Comparison of ENCODE assay signal across 24 mouse cellular contexts in genomic region chr9:102926137-102926536, GRCm38 (mm10).
DNase-seq lines count a peak whose midpoint lies in the region; ATAC-seq lines count a peak whose summit lies in the region.
"Had no signal": no experiment of that assay in that cellular context is flagged by ENCODE, and none has a peak within 500 bp of the region (broad histone marks: within the 10 kb centered on the region; RNA-seq: fewer than 3 reads in every experiment).

No protein-coding gene starts in this region.

- intact Hi-C loops in gastrocnemius, postnatal 36 days (cut with DNase I) = no loop called here

- no peaks in the 10 kb centered on the region for H3K4me1 ChIP-seq in kidney, embryonic 14.5 days (ENCODE audit: control insufficient read depth, insufficient read depth, low read length)
- H3K4me1 ChIP-seq in intestine, embryonic 15.5 days (replicated peaks) = no peaks in the 10 kb centered on the region
- H3K4me1 ChIP-seq in kidney, embryonic 15.5 days = 0 out of 2 replicates have a peak, but pooled peaks cover 10% of the 10 kb centered on the region
- no peaks in the 10 kb centered on the region for H3K4me1 ChIP-seq in liver, embryonic 16.5 days (ENCODE audit: control insufficient read depth, low read depth, low read length)
- H3K4me1 ChIP-seq: forebrain, embryonic 15.5 days; limb, embryonic 12.5 days; neural tube, embryonic 12.5 days had no signal

- H3K36me3 ChIP-seq in kidney, embryonic 14.5 days (ENCODE audit: control insufficient read depth, insufficient read depth, low read length) = no peaks in the 10 kb centered on the region
- H3K36me3 ChIP-seq in intestine, embryonic 15.5 days = no peaks in the 10 kb centered on the region
- no peaks in the 10 kb centered on the region for H3K36me3 ChIP-seq in kidney, embryonic 15.5 days
- no peaks in the 10 kb centered on the region for H3K36me3 ChIP-seq in liver, embryonic 16.5 days (ENCODE audit: control insufficient read depth, insufficient read depth)
- H3K36me3 ChIP-seq: embryonic facial prominence, embryonic 10.5 days; forebrain, embryonic 15.5 days; hindbrain, embryonic 13.5 days; limb, embryonic 12.5 days; neural tube, embryonic 12.5 days had no signal

- no peaks in the 10 kb centered on the region for H3K27me3 ChIP-seq in kidney, embryonic 14.5 days (ENCODE audit: control insufficient read depth, insufficient read depth, low read length)
- no peaks in the 10 kb centered on the region for H3K27me3 ChIP-seq in intestine, embryonic 15.5 days (replicated peaks)
- H3K27me3 ChIP-seq in kidney, embryonic 15.5 days = no peaks in the 10 kb centered on the region
- no peaks in the 10 kb centered on the region for H3K27me3 ChIP-seq in liver, embryonic 16.5 days (ENCODE audit: control insufficient read depth, insufficient read depth, low read depth, low read length)
- H3K27me3 ChIP-seq: forebrain, embryonic 15.5 days; hindbrain, embryonic 13.5 days; limb, embryonic 12.5 days; neural tube, embryonic 12.5 days had no signal

- no peaks in the 10 kb centered on the region for H3K9me3 ChIP-seq in kidney, embryonic 14.5 days (ENCODE audit: control insufficient read depth, low read length)
- no peaks in the 10 kb centered on the region for H3K9me3 ChIP-seq in intestine, embryonic 15.5 days
- H3K9me3 ChIP-seq in kidney, embryonic 15.5 days (replicated peaks) = no peaks in the 10 kb centered on the region
- no peaks in the 10 kb centered on the region for H3K9me3 ChIP-seq in liver, embryonic 16.5 days (replicated peaks; ENCODE audit: control insufficient read depth, low read length)
- H3K9me3 ChIP-seq: embryonic facial prominence, embryonic 10.5 days; forebrain, embryonic 15.5 days; hindbrain, embryonic 13.5 days; limb, embryonic 12.5 days; neural tube, embryonic 12.5 days had no signal

- H3K27ac ChIP-seq in kidney, embryonic 14.5 days (ENCODE audit: low read depth, low read length) = no peak overlapping the region
- H3K27ac ChIP-seq in intestine, embryonic 15.5 days = peak overlapping the region; percentile 38; the same call in 1 of the 2 replicates
- H3K27ac ChIP-seq in kidney, embryonic 15.5 days = no peak overlapping the region
- H3K27ac ChIP-seq in liver, embryonic 16.5 days (ENCODE audit: low read length) = no peak overlapping the region
- H3K27ac ChIP-seq: embryonic facial prominence, embryonic 10.5 days; forebrain, embryonic 15.5 days; heart, adult 2 months; hindbrain, embryonic 13.5 days; layer of hippocampus, adult 2 months; limb, embryonic 12.5 days; neural tube, embryonic 12.5 days had no signal

- H3K4me3 ChIP-seq in kidney, embryonic 14.5 days (ENCODE audit: low read length) = no peak overlapping the region
- no peak overlapping the region for H3K4me3 ChIP-seq in intestine, embryonic 15.5 days (replicated peaks)
- H3K4me3 ChIP-seq in kidney, embryonic 15.5 days (replicated peaks) = no peak overlapping the region
- no peak overlapping the region for H3K4me3 ChIP-seq in liver, embryonic 16.5 days (ENCODE audit: low read depth, low read length)
- H3K4me3 ChIP-seq: embryonic facial prominence, embryonic 10.5 days; forebrain, embryonic 15.5 days; heart, adult 2 months; hindbrain, embryonic 13.5 days; layer of hippocampus, adult 2 months; limb, embryonic 12.5 days; neural tube, embryonic 12.5 days had no signal

- no peak overlapping the region for H3K9ac ChIP-seq in kidney, embryonic 14.5 days (ENCODE audit: low read depth, low read length)
- no peak overlapping the region for H3K9ac ChIP-seq in intestine, embryonic 15.5 days
- no peak overlapping the region for H3K9ac ChIP-seq in kidney, embryonic 15.5 days
- H3K9ac ChIP-seq in liver, embryonic 16.5 days (ENCODE audit: low read depth, low read length) = no peak overlapping the region
- H3K9ac ChIP-seq: forebrain, embryonic 15.5 days; hindbrain, embryonic 13.5 days; limb, embryonic 12.5 days; neural tube, embryonic 12.5 days had no signal

- ATAC-seq in kidney, embryonic 14.5 days (ENCODE audit: low FRiP score, low TSS enrichment) = no peak
- ATAC-seq in intestine, embryonic 15.5 days = peak; percentile 92
- 0 out of 2 replicates have a peak, but pooled peaks have one; percentile 40 for ATAC-seq in kidney, embryonic 15.5 days (replicated peaks; ENCODE audit: low FRiP score)
- ATAC-seq in liver, embryonic 16.5 days (ENCODE audit: low read depth) = peak; percentile 75
- ATAC-seq: CD4-positive, CD25-positive, alpha-beta regulatory T cell, adult 4 months; forebrain, embryonic 15.5 days had no signal

- DNase-seq in kidney, adult 11 months = peak; percentile 49
- DNase-seq in lung, postnatal 4 days = no peak
- no peak for DNase-seq in gastrocnemius, postnatal 36 days
- no peak for DNase-seq in thymus, postnatal 4 days
- DNase-seq: adrenal gland, postnatal 25 days; cerebellum, adult 9-10 months; gastrocnemius, postnatal 10 days; heart, adult 2 months; lung, adult 18-20 months; lung, postnatal 14 days; midbrain, embryonic 14.5 days; right cerebral cortex, postnatal 14 days; spleen, adult 18-20 months had no signal

- WGBS in kidney, embryonic 14.5 days = 81% methylated on average over 3 of the region's 3 CpGs
- WGBS in intestine, embryonic 15.5 days = 62% methylated on average over 3 of the region's 3 CpGs
- WGBS in kidney, embryonic 15.5 days = 72% methylated on average over 3 of the region's 3 CpGs
- 57% methylated on average over 3 of the region's 3 CpGs for WGBS in liver, embryonic 16.5 days (ENCODE audit: insufficient replicate concordance)

- no peak overlapping the region for H3K4me2 ChIP-seq in kidney, embryonic 14.5 days (replicated peaks; ENCODE audit: low read depth, low read length)
- H3K4me2 ChIP-seq in intestine, embryonic 15.5 days (replicated peaks) = no peak overlapping the region
- no peak overlapping the region for H3K4me2 ChIP-seq in kidney, embryonic 15.5 days
- no peak overlapping the region for H3K4me2 ChIP-seq in liver, embryonic 16.5 days (ENCODE audit: low read depth, low read length)
- H3K4me2 ChIP-seq: forebrain, embryonic 15.5 days; hindbrain, embryonic 13.5 days; limb, embryonic 12.5 days; neural tube, embryonic 12.5 days had no signal
